Mouse (Mus musculus) erythroblast, embryonic 14.5 days (primary cell): ENCODE results near the gene Adcy7. TPM values are rescaled to one million over a fixed set of nuclear protein-coding genes. Genes with fewer than 3 reads are reported as not detected.

Experiments used
- H3K27me3 ChIP-seq: 2 replicates; pipeline ENCODE4 v1.6.1; 2012; ENCODE audit warnings: inconsistent platforms; ENCODE audit not compliant: control insufficient read depth
- H3K36me3 ChIP-seq: 2 replicates; pipeline ENCODE4 v1.6.1; 2012; ENCODE audit warnings: mild to moderate bottlenecking, inconsistent platforms; ENCODE audit not compliant: control insufficient read depth
- H3K4me1 ChIP-seq: 2 replicates; pipeline ENCODE4 v1.6.1; 2012; ENCODE audit warnings: inconsistent platforms; ENCODE audit not compliant: control insufficient read depth
- H3K4me3 ChIP-seq: replicated peaks from 2 replicates; pipeline ENCODE3; 2012; ENCODE audit warnings: moderate library complexity, mild to moderate bottlenecking, inconsistent platforms
- H3K9me3 ChIP-seq: 2 replicates; pipeline ENCODE4 v1.6.1; 2012; ENCODE audit warnings: low read length, inconsistent platforms, mixed read lengths; ENCODE audit not compliant: control insufficient read depth
- GATA1 ChIP-seq: IDR thresholded peaks from 2 replicates; pipeline ENCODE4 v1.6.1; 2012; ENCODE audit warnings: low read length, inconsistent platforms, mixed read lengths
- TAL1 ChIP-seq: IDR thresholded peaks from 3 replicates; pipeline ENCODE4 v1.6.1; 2012; ENCODE audit warnings: low read length, inconsistent platforms, mixed read lengths
- polyA plus RNA-seq: library from polyadenylated mRNA; stranded (reverse); fragments of >175 nt; gene quantifications from 2 replicates; pipeline ENCODE4 v1.2.3, GENCODE M21; 2012

The Adcy7 gene
- polyA plus RNA-seq, 1 experiment: 1.1 TPM

- TF ChIP-seq GATA1 (no peak), TAL1 (no peak)
- H3K36me3 ChIP-seq: peaks cover 82% of the 10 kb centered on the region
Observed at GRCm38 (mm10) chr8:88252791-88253190, 19.4 kb upstream of the Adcy7 start.

GRCm38 (mm10) chr8:88254957-88255356, 17.2 kb upstream of the Adcy7 start:
- no peak for TF ChIP-seq TAL1
- TF ChIP-seq GATA1: no peak
- H3K9me3 ChIP-seq: no peaks in the 10 kb centered on the region
- H3K4me3 ChIP-seq: no peak overlapping the region
- peaks cover 74% of the 10 kb centered on the region for H3K36me3 ChIP-seq
- H3K27me3 ChIP-seq: no peaks in the 10 kb centered on the region
- no peaks in the 10 kb centered on the region; the same call in 1 of the 2 replicates for H3K4me1 ChIP-seq

More at GRCm38 (mm10) chr8:88252791-88253190, 19.4 kb upstream of the Adcy7 start:
- H3K4me1 ChIP-seq: no peaks in the 10 kb centered on the region; the same call in 1 of the 2 replicates
- H3K4me3 ChIP-seq: no peak overlapping the region
- no peaks in the 10 kb centered on the region for H3K9me3 ChIP-seq
- H3K27me3 ChIP-seq: no peaks in the 10 kb centered on the region

GRCm38 (mm10) chr8:88258024-88258423, 14.2 kb upstream of the Adcy7 start:
- H3K4me3 ChIP-seq: no peak overlapping the region
- H3K9me3 ChIP-seq: no peaks in the 10 kb centered on the region
- TF ChIP-seq GATA1 (no peak), TAL1 (no peak)
- H3K36me3 ChIP-seq: peaks cover 53% of the 10 kb centered on the region
- no peaks in the 10 kb centered on the region for H3K27me3 ChIP-seq
- H3K4me1 ChIP-seq: no peaks in the 10 kb centered on the region; the same call in 1 of the 2 replicates

GRCm38 (mm10) chr8:88258544-88258943, 13.7 kb upstream of the Adcy7 start:
- Histone ChIP-seq H3K27me3 (no peaks in the 10 kb centered on the region), H3K36me3 (peaks cover 51% of the 10 kb centered on the region), H3K4me1 (peaks cover under 1% of the 10 kb centered on the region; the same call in 1 of the 2 replicates), H3K4me3 (no peak overlapping the region), H3K9me3 (no peaks in the 10 kb centered on the region)
- no peak for TF ChIP-seq GATA1
- no peak for TF ChIP-seq TAL1

DNA sequence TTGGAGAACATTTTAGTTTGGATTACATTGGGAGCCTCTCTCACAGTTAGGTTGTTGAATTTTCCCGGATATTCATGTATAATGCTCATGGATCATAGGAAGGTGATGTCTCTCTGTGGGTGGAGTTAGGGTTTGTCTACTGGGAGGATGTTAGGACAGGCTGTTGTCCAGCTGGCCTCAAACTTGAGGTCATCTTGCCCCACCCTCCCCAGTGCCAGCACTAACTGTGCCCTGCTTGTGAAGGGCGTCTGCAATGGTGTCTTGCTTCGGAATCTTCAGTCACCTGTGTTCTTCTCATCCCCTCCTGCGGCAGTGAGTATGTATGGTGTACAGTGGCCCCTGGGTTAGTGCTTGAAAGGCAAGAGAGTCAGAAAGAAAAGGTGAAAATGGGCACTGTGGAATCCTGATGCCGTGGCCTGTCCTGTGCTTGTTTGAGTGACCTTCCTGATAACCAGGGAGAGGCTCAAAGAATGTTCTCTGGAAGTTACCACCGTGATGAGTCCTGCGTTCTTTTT, 11.7 kb upstream of the Adcy7 start:
- Histone ChIP-seq H3K36me3 (peaks cover 35% of the 10 kb centered on the region), H3K9me3 (no peaks in the 10 kb centered on the region), H3K4me3 (no peak overlapping the region), H3K4me1 (peaks cover 6% of the 10 kb centered on the region; the same call in 1 of the 2 replicates), H3K27me3 (no peaks in the 10 kb centered on the region)
- no peak for TF ChIP-seq TAL1
- TF ChIP-seq GATA1: no peak

GRCm38 (mm10) chr8:88262831-88263635, 9.2 kb upstream of the Adcy7 start:
- Histone ChIP-seq H3K4me1 (peaks cover 6% of the 10 kb centered on the region; the same call in 1 of the 2 replicates), H3K9me3 (no peaks in the 10 kb centered on the region), H3K27me3 (peaks cover 2% of the 10 kb centered on the region), H3K36me3 (peaks cover 14% of the 10 kb centered on the region), H3K4me3 (no peak overlapping the region)
- TF ChIP-seq GATA1: no peak
- TF ChIP-seq TAL1: no peak

- TF ChIP-seq TAL1 (no peak), GATA1 (no peak)
- Histone ChIP-seq H3K4me3 (no peak overlapping the region), H3K36me3 (peaks cover 2% of the 10 kb centered on the region), H3K9me3 (no peaks in the 10 kb centered on the region), H3K4me1 (peaks cover 8% of the 10 kb centered on the region; the same call in 1 of the 2 replicates), H3K27me3 (peaks cover 10% of the 10 kb centered on the region)
Observed at GRCm38 (mm10) chr8:88265511-88265910, 6.7 kb upstream of the Adcy7 start.

GRCm38 (mm10) chr8:88266170-88266800, 5.9 kb upstream of the Adcy7 start:
- peaks cover 15% of the 10 kb centered on the region for H3K4me1 ChIP-seq
- no peak for TF ChIP-seq GATA1
- no peak for TF ChIP-seq TAL1
- H3K4me3 ChIP-seq: no peak overlapping the region
- no peaks in the 10 kb centered on the region for H3K9me3 ChIP-seq
- no peaks in the 10 kb centered on the region for H3K36me3 ChIP-seq
- H3K27me3 ChIP-seq: peaks cover 10% of the 10 kb centered on the region

GRCm38 (mm10) chr8:88266801-88267403, 5.3 kb upstream of the Adcy7 start:
- H3K4me1 ChIP-seq: peaks cover 21% of the 10 kb centered on the region
- H3K9me3 ChIP-seq: no peaks in the 10 kb centered on the region

More at GRCm38 (mm10) chr8:88266801-88267403, 5.3 kb upstream of the Adcy7 start:
- H3K27me3 ChIP-seq: peaks cover 10% of the 10 kb centered on the region
- TF ChIP-seq TAL1: no peak
- no peak for TF ChIP-seq GATA1
- no peaks in the 10 kb centered on the region for H3K36me3 ChIP-seq
- H3K4me3 ChIP-seq: no peak overlapping the region
